Mouse (Mus musculus) embryo, embryonic 11 days (tissue): Measurements from ENCODE around the gene Rab37.
A peak's percentile ranks its signal among the peaks of the same experiment; 100 is the strongest.

Experiments used
- DNase-seq: peaks from one replicate; pipeline ENCODE4 v3.0.0-alpha.2; 2015

Rab37 gene

GRCm38 (mm10) chr11:115091362-115091901 lies at the start of gene Rab37:
TSS of gene Rab37 (plus strand) at chr11:115091431.
- peak; percentile 71 for DNase-seq

GRCm38 (mm10) chr11:115048259-115048658 lies 43.0 kb upstream of the Rab37 start, which contains the start of gene Cd300ld3:
TSS of gene Cd300ld3 (minus strand) at chr11:115048409.
- DNase-seq, result no peak

GRCm38 (mm10) chr11:115049282-115049895 lies 41.8 kb upstream of the Rab37 start:
- DNase-seq, result no peak

- DNase-seq, result peak; percentile 88
Observed at GRCm38 (mm10) chr11:115052206-115052605, 39.0 kb upstream of the Rab37 start.

DNA sequence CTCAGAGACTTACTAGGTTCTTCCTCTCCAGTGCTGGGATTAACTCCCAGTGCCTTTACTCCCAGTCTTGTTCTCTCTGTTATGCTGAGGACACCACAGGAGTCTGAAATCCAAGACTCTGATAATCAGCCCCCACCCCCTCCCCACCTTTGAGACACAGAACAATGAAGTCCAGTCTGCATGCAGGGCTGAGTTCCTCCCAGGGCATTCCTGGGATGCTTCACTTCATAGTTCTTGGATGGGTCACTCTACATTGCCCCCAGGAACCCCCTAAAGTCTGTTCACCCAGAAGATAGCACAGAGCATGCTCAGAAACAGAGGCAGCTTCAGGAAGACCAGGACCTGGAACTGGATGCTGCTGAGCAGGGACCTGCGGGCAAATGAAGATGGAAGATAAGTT lies 38.2 kb upstream of the Rab37 start:
- no peak for DNase-seq

GRCm38 (mm10) chr11:115054537-115054936 lies 36.7 kb upstream of the Rab37 start:
- DNase-seq, result no peak

DNA sequence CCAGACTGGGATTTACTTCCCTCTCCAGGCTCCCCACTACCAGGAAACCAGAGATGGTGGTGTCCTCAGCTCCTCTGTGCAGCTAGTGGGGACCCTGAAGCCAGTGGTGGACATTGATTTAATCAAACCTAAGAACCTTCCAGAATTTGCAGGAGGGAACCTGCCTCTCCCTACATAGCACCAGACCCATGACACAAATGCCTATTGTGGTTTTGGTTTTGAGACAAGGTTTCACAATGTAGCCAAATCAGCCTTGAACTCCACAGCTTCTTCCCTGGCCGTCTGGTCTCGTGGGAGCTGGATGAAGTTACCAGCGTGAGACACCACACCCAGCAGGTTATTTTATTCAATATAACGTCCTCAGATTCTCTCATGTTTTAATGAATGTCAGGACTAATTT lies 32.5 kb upstream of the Rab37 start:
- no peak for DNase-seq

- no peak for DNase-seq
Observed at GRCm38 (mm10) chr11:115059797-115060196, 31.4 kb upstream of the Rab37 start.

DNA sequence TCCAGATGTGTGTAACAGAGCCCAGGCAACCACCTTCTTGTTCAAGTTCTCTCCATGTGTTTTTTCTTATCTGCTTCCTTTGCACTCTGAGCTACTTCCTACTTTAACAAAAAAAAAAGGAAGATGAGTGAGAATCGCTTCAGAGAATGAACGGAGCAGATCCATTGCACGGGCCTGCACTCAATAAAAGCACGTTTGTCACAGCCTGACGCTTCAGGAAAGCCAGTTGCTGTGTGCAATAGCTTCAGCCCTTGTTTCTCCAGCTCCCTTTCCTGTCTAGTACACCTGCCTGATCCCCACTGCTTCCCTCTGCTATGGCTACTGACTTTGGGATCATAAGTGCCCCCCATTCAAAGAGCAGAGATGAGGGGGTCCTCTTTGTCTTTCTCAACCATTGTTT lies 29.2 kb upstream of the Rab37 start, which contains the start of gene Cd300e:
Gene Cd300e (minus strand): TSS at position 101 of the 400 bp plus-strand sequence.
- DNase-seq, result no peak

- no peak for DNase-seq
Observed at GRCm38 (mm10) chr11:115066768-115067167, 24.5 kb upstream of the Rab37 start.

DNA sequence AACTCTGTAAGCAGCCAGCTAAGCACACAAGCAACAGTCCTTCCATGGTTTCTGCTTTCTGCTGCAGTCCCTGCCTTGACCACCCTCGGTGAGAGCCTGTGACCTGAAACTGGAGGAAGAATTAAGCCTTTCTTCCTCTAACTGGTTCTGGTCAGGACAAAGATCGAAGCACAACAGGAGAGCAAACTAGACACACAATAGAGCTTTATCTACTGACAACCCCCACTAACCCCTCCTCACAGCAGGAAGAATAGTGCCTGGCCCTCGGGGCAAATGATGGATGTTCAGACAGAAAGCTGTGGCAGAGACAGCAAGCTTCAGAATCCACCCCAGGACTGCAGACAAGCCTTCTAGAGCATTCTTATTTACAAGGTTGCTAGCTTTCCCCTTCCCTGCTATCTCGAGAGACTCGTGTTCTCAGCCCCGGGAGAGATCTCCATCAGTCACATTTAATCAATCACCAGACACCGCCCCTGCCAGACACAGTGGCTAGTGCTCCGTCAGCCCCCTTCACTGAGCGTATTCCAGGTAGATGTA lies 20.1 kb upstream of the Rab37 start:
- peak; percentile 58 for DNase-seq

DNA sequence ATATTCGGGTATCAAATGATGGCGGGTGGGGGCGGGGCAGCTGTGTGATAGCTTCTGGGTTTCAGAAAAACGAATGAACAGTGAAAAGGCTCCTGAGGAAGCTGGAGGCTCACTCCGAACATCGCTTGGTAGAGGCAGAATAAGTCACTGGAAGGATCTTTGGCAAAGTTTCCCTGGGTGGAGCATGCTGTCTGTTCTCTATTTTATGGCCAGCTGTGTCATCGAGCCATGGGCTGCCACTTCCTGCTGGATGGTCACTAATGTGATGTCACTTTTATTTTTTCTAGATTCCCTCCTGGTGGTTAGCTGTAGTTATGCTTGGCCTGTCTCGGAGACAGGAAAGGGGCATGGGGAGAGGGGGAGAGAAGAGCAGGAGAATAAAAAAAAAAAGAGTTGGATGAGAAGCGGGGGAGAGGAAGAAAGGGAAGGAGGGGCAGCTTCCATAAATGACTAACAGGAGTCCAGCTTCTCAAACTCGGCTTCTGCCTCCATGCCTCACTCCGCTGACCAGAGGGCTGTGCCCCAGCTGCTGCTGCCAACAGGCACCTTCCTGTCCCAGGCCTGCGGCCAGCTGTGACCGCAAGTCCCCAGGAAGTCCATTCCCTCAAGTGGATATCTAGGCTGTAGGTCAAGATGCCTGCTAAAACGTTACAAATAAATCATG lies 19.5 kb upstream of the Rab37 start:
- peak; percentile 59 for DNase-seq

DNA sequence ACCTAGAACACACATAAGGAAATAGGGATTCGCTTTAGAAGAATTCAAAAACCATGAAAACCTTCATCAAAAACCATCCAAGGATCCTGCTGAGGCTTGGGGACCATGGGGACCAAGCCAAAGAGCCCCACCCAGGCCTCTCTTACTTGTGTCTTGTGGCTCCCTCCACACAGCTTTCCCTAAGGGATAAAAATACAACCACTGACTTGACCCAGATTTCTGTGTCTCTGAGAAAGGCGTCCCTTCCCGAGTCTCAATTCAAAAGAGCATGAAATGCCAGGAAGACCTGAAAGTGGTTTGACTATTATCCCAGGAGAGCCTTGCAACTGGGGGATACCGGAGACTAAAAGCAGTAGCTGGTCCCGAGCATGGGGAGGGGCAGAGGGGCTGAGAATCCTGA lies 18.2 kb upstream of the Rab37 start:
- no peak for DNase-seq

DNA sequence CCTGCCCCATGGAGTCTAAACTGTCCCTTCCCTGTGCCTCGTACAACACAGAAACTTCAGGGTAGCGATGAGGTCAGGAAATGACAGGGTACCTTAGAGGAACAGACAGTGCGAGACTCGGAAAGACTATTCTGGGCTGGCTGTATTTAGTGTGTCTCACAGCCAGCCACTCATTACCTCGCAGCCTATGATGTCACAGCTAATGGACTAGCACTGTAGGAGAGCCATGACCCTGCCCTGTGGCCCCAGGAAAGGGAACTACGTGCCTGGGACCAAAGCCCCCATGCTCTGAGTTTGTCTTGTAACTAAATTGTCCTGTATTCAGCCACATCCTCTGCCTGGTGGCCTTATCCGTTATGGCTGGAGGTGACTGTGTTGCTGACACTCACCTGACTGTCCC lies 15.8 kb upstream of the Rab37 start:
- DNase-seq, result no peak

GRCm38 (mm10) chr11:115075859-115076258 lies 15.4 kb upstream of the Rab37 start:
- DNase-seq, result no peak

DNA sequence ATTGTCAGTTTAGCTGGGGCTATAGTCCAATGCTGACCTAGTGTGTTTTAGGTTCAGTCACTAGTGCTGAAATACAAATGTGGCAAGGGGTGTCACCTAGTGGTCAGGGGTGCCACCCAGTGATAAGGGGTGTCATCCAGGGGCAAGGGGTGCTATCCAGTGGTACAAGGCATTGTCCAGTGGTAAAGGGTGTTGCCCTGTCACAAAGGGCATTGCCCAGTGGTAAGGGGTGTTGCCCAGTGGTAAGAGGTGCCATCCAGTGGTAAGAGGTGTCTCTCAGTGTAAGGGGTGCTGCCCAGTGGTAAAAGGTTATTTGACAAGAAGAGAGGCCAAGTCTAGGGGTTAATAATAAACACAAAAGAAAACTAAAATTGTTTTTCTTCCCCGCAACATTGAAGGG lies 13.8 kb upstream of the Rab37 start:
- DNase-seq, result no peak

- no peak for DNase-seq
Observed at GRCm38 (mm10) chr11:115078680-115079079, 12.6 kb upstream of the Rab37 start.

DNA sequence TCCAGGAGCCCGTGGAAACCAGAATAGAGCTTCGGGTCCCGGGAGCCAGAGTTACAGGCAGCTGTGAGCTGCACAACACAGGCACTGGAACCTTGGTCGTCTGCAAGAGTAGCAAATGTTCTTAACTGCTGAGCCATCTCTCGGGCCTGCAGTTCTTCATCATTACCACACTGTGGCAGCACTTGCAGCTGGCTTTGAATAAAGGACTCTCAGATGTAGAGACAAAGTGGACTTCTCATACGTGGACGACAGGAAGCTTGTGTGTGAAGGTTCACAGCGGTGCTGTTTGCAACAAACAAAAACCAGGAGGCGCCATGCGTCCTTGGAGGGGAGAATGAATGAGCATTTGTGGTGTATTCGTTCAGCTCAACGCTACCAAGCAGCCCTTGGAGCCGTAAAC lies 10.3 kb upstream of the Rab37 start:
- peak; percentile 76 for DNase-seq

GRCm38 (mm10) chr11:115081373-115081772 lies 9.9 kb upstream of the Rab37 start:
- DNase-seq, result no peak

- no peak for DNase-seq
Observed at GRCm38 (mm10) chr11:115082196-115082595, 9.0 kb upstream of the Rab37 start.

GRCm38 (mm10) chr11:115083376-115084139 lies 7.7 kb upstream of the Rab37 start:
- peak; percentile 90 for DNase-seq

GRCm38 (mm10) chr11:115084595-115084994 lies 6.6 kb upstream of the Rab37 start:
- DNase-seq, result no peak

- no peak for DNase-seq
Observed at GRCm38 (mm10) chr11:115085064-115085463, 6.2 kb upstream of the Rab37 start.
